Mouse (Mus musculus): ENCODE results near the gene Epha6. TPM values are rescaled to one million over a fixed set of nuclear protein-coding genes. Genes with fewer than 3 reads are reported as not detected.

Gene Epha6
- polyA plus RNA-seq (2011; ENCODE audit: insufficient read length, low read depth, missing spikeins), result not detected in 2 replicates

DNA sequence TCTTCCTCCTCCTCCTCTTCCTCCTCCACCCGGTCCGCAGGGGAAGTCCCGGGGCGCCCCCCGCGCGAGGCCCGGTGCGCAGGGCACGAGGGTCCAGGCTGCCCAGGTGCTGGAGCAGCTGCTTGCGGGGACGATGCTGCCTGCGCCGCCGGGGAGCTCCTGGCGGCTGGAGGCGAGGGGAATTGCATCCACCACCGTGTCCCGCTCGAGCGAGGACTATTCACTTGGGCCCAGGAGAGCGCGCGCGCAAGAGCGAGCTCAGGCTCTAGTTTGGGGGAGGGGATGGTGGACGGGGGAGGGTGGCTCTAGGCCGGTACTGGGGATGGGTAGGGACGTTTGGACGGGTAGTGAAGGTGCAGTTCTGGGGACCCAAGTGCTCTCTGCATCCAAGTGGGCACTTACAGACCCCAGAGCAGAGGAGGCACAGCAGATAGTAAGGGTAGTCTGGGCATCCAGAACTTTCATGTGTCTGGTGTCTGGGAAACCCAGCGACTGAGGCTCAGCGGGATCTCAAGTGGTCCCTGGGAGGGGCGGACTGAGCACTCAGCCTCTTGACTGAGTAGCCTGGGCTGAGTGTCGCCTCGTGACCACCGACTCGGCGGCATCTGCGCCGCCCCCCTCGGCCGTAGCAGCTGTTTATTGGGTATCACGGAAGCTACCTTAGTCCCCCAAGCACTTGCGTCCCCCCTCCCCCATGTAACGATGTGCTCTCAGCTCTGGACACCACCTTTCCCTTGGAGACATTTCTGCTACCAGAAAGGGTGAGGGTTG, at the start of gene Epha6:
Gene Epha6, minus strand, starts transcription at position 471 of the 771 bp plus-strand sequence.
- no peak for TF ChIP-seq CTCF (IDR thresholded peaks at IDR 0.05; ENCODE audit: borderline replicate concordance, insufficient read depth, low read length)
- no peak for TF ChIP-seq POLR2A (IDR thresholded peaks at IDR 0.05; ENCODE audit: low read depth, low read length)
- no peak within 1 kb of the TSS for H3K27ac ChIP-seq (ENCODE audit: insufficient read depth, low read length)
- peak within 1 kb of the TSS; percentile 8 for H3K4me3 ChIP-seq (ENCODE audit: insufficient read depth, low read length)
- H3K4me1 ChIP-seq (ENCODE audit: control insufficient read depth, insufficient read depth, low read length), result no peaks in the 10 kb centered on the region

GRCm38 (mm10) chr16:60651716-60652115, 46.4 kb upstream of the Epha6 start:
- no peaks in the 10 kb centered on the region for H3K4me1 ChIP-seq (ENCODE audit: control insufficient read depth, insufficient read depth, low read length)
- TF ChIP-seq POLR2A (IDR thresholded peaks at IDR 0.05; ENCODE audit: low read depth, low read length) (no peak), CTCF (IDR thresholded peaks at IDR 0.05; ENCODE audit: borderline replicate concordance, insufficient read depth, low read length) (no peak)
- H3K4me3 ChIP-seq (ENCODE audit: insufficient read depth, low read length), result no peak overlapping the region
- H3K27ac ChIP-seq (ENCODE audit: insufficient read depth, low read length), result no peak overlapping the region

DNA sequence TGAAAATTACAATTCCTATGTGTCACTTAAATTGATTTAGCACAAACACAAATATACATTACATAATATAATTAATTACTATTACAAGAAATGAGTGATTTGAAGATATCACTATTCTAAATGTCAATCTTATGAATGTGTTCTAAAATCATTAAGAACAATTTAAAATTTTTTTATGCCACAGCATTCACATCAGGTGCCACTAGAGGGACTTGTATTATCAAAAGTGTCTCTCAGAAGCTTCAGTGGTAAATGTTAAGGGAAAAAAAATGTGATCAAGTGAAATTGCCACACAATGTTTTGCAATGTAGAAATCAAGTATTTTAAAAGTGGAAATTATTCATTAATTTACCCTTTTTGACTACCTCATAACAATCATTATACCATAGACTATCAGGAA, 22.8 kb upstream of the Epha6 start:
- no peak overlapping the region for H3K27ac ChIP-seq (ENCODE audit: insufficient read depth, low read length)
- TF ChIP-seq CTCF (IDR thresholded peaks at IDR 0.05; ENCODE audit: borderline replicate concordance, insufficient read depth, low read length), result no peak
- no peak for TF ChIP-seq POLR2A (IDR thresholded peaks at IDR 0.05; ENCODE audit: low read depth, low read length)
- H3K4me3 ChIP-seq (ENCODE audit: insufficient read depth, low read length), result no peak overlapping the region
- no peaks in the 10 kb centered on the region for H3K4me1 ChIP-seq (ENCODE audit: control insufficient read depth, insufficient read depth, low read length)

DNA sequence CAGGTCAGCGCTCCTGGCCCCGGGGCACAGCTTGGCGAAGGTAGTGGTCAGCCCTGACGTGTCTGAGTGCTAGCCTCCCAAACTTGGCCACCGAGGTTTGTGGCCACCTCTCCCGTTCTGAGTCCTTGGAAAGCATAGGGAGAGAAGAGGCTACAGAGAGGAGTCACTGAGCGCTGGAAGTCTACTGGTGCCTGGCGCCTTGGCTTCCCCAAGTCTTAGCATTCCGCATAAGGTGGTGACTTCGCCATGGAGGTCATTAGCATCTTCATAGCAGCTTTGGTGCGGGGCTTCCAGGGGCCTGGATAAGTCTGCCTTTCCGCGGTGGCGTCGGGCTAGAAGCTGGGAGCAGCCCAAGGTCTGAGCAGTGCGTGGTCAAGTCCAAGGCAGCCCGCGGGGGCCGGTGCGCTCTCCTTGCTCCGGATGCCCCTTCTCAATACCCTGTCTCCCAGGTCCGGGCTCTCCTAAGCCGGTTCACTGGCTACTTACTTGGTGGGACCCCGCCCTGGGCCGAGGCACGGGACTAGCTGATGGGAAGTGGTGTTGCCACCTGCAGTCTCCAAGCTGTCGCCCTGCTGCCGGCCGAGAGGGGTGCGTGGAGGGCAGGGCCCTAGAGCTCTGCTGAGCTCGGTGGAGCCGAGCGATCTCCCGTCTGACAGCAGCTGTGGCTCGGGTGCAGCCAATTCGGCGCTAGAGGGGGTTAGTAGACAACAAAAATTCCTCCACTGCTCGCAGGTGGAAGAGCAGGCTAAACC, 677 bp upstream of the Epha6 start:
- Histone ChIP-seq H3K4me3 (ENCODE audit: insufficient read depth, low read length) (peak overlapping the region; percentile 8; the same call in 1 of the 2 replicates), H3K4me1 (ENCODE audit: control insufficient read depth, insufficient read depth, low read length) (no peaks in the 10 kb centered on the region), H3K27ac (ENCODE audit: insufficient read depth, low read length) (no peak overlapping the region)
- no peak for TF ChIP-seq POLR2A (IDR thresholded peaks at IDR 0.05; ENCODE audit: low read depth, low read length)
- TF ChIP-seq CTCF (IDR thresholded peaks at IDR 0.05; ENCODE audit: borderline replicate concordance, insufficient read depth, low read length), result peak; percentile 28; the same call in 1 of the 2 replicates

DNA sequence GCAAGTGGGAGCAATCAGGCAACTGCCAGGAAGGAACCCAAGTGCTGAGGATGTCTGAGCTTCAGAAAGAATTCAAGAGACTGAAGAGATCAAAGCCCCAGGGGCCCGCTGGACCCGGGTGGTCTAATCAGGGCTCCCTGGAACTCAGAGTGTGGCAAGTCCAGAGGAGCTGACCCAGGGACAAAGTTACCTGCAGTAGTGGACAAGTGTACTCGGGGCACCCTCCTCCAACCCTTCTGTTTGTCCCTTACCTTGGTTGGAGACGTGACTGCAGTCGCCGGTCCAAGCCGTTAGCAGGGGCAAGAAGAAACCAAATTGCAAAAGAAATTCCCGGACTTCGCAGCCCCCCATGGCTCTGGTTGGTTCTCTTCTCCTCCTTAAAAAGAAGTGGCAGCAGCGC, 718 bp downstream of the Epha6 start:
- TF ChIP-seq CTCF (IDR thresholded peaks at IDR 0.05; ENCODE audit: borderline replicate concordance, insufficient read depth, low read length), result no peak
- TF ChIP-seq POLR2A (IDR thresholded peaks at IDR 0.05; ENCODE audit: low read depth, low read length), result no peak

GRCm38 (mm10) chr16:60585322-60585721, 20.0 kb downstream of the Epha6 start:
- Histone ChIP-seq H3K27ac (ENCODE audit: insufficient read depth, low read length) (no peak overlapping the region), H3K4me1 (ENCODE audit: control insufficient read depth, insufficient read depth, low read length) (no peaks in the 10 kb centered on the region), H3K4me3 (ENCODE audit: insufficient read depth, low read length) (no peak overlapping the region)
- no peak for TF ChIP-seq CTCF (IDR thresholded peaks at IDR 0.05; ENCODE audit: borderline replicate concordance, insufficient read depth, low read length)
- no peak for TF ChIP-seq POLR2A (IDR thresholded peaks at IDR 0.05; ENCODE audit: low read depth, low read length)

More for the DNA sequence above, 718 bp downstream of the Epha6 start:
- Histone ChIP-seq H3K27ac (ENCODE audit: insufficient read depth, low read length) (no peak overlapping the region), H3K4me3 (ENCODE audit: insufficient read depth, low read length) (no peak overlapping the region; the same call in 1 of the 2 replicates), H3K4me1 (ENCODE audit: control insufficient read depth, insufficient read depth, low read length) (no peaks in the 10 kb centered on the region)

GRCm38 (mm10) chr16:60584695-60585094, 20.6 kb downstream of the Epha6 start:
- TF ChIP-seq CTCF (IDR thresholded peaks at IDR 0.05; ENCODE audit: borderline replicate concordance, insufficient read depth, low read length) (no peak), POLR2A (IDR thresholded peaks at IDR 0.05; ENCODE audit: low read depth, low read length) (no peak)
- H3K27ac ChIP-seq (ENCODE audit: insufficient read depth, low read length), result no peak overlapping the region
- H3K4me1 ChIP-seq (ENCODE audit: control insufficient read depth, insufficient read depth, low read length), result no peaks in the 10 kb centered on the region
- no peak overlapping the region for H3K4me3 ChIP-seq (ENCODE audit: insufficient read depth, low read length)

GRCm38 (mm10) chr16:60570546-60570945, 34.8 kb downstream of the Epha6 start:
- H3K4me1 ChIP-seq (ENCODE audit: control insufficient read depth, insufficient read depth, low read length), result no peaks in the 10 kb centered on the region
- no peak overlapping the region for H3K4me3 ChIP-seq (ENCODE audit: insufficient read depth, low read length)
- TF ChIP-seq CTCF (IDR thresholded peaks at IDR 0.05; ENCODE audit: borderline replicate concordance, insufficient read depth, low read length) (no peak), POLR2A (IDR thresholded peaks at IDR 0.05; ENCODE audit: low read depth, low read length) (no peak)
- H3K27ac ChIP-seq (ENCODE audit: insufficient read depth, low read length), result no peak overlapping the region

DNA sequence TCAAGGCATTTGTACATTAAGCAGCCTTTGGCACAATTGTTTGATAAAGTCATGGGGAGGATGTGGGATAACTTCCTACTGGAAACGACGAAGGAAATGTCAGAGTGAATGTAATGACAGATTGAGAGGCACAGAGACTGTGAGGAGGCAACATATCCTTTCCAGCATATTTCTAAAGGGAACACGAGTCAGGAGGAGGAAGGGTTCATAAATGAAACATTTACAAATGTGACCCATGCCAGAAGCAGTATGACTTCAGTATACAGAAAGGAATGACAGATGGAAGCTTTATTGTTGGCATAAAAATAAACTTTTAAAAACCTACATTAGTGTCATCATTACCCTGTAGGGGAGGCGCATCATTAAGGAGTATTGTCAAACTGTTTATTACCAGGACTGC, 60.9 kb downstream of the Epha6 start:
- TF ChIP-seq POLR2A (IDR thresholded peaks at IDR 0.05; ENCODE audit: low read depth, low read length), result no peak
- no peak for TF ChIP-seq CTCF (IDR thresholded peaks at IDR 0.05; ENCODE audit: borderline replicate concordance, insufficient read depth, low read length)
- Histone ChIP-seq H3K4me1 (ENCODE audit: control insufficient read depth, insufficient read depth, low read length) (no peaks in the 10 kb centered on the region), H3K27ac (ENCODE audit: insufficient read depth, low read length) (no peak overlapping the region), H3K4me3 (ENCODE audit: insufficient read depth, low read length) (no peak overlapping the region)

- TF ChIP-seq CTCF (IDR thresholded peaks at IDR 0.05; ENCODE audit: borderline replicate concordance, insufficient read depth, low read length), result no peak
- TF ChIP-seq POLR2A (IDR thresholded peaks at IDR 0.05; ENCODE audit: low read depth, low read length), result no peak
- H3K4me3 ChIP-seq (ENCODE audit: insufficient read depth, low read length), result no peak overlapping the region
- no peak overlapping the region for H3K27ac ChIP-seq (ENCODE audit: insufficient read depth, low read length)
- H3K4me1 ChIP-seq (ENCODE audit: control insufficient read depth, insufficient read depth, low read length), result no peaks in the 10 kb centered on the region
Observed at GRCm38 (mm10) chr16:60538233-60538632, 67.1 kb downstream of the Epha6 start.

All from embryonic fibroblast, embryonic 13.5 days (primary cell).